Mouse (Mus musculus): ENCODE results near the gene Zfp575.

Zfp575 gene

DNA sequence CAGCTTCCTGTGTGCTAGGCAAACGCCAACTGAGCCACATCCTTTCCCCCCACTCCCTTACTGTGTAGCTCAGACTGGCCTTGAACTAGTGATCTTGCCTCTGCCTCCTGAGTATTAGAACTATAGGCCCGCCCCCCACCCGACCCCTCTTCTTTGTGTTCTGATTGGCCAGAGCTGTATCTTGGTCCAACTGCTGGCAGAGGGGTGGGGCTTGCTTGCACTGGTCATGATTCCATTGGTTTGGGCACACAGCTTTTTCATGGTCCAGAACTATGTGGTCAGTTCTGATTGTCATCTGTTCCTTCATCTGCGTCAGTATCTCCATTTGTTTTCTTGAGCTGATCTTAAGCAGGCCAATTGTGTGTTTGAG is 23.6 kb downstream of the Zfp575 start:
- DNase-seq (ENCODE audit: low spot score in 2 of 2): no peak

- DNase-seq (ENCODE audit: low spot score in 2 of 2): no peak
Measured at GRCm38 (mm10) chr7:24563191-24563836, 24.1 kb downstream of the Zfp575 start.

- DNase-seq (ENCODE audit: low spot score in 2 of 2): no peak
Measured at GRCm38 (mm10) chr7:24561450-24561849, 26.0 kb downstream of the Zfp575 start.

DNA sequence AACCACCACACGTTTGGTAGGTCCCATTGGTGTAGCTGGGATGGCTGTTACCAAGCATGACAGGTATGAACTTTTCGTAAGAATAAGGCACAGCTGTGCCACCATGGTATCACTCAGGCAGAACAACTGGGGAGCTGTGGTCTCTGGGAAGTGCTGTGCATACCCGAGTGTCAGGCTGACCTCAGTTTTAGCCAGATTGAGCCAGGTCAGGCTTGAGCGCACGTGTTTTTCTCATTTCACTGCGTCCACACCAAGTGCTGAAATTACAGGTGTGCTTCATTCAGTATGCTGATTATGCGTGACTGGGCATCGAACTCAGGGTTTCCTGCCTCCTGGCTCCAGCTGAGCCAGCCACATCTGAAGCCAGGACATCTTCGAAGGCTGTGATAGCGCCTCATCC is 31.7 kb downstream of the Zfp575 start:
- no peak for DNase-seq (ENCODE audit: low spot score in 2 of 2)

- no peak for DNase-seq (ENCODE audit: low spot score in 2 of 2)
Measured at GRCm38 (mm10) chr7:24551985-24552759, 35.3 kb downstream of the Zfp575 start.

DNA sequence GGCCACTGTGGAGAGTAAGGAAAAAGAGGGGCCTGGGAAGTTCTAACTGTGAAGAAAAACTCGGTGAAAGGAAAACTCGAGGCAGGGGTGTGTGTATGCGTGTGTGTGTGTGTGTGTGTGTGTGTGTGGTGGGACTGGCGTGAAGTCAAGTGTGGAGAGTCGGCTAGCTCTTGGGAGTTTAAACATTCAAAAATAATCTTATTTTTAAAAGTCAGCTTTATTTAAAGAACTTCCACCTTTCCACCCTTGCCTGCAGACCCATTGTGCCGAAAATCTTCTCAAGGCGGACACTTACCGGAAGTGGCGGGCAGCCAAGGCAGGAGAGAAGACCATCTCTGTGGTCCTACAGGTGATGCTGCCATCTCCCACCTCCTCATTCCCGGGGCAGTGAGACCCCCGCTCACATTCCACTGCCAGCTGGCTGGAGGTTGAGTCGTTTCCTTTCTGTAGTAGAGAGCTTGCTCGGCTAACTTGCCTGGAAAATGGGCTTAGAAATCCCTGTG is 39.9 kb downstream of the Zfp575 start:
- no peak for DNase-seq (ENCODE audit: low spot score in 2 of 2)

GRCm38 (mm10) chr7:24546634-24547389 is 40.6 kb downstream of the Zfp575 start:
- DNase-seq (ENCODE audit: low spot score in 2 of 2): peak; percentile 99

GRCm38 (mm10) chr7:24546068-24546614 is 41.3 kb downstream of the Zfp575 start, which contains the start of the genes Pinlyp and Xrcc1:
Gene Pinlyp (minus strand): TSS chr7:24546118.
Gene Xrcc1 (plus strand): TSS chr7:24546289.
- DNase-seq (ENCODE audit: low spot score in 2 of 2): no peak

DNA sequence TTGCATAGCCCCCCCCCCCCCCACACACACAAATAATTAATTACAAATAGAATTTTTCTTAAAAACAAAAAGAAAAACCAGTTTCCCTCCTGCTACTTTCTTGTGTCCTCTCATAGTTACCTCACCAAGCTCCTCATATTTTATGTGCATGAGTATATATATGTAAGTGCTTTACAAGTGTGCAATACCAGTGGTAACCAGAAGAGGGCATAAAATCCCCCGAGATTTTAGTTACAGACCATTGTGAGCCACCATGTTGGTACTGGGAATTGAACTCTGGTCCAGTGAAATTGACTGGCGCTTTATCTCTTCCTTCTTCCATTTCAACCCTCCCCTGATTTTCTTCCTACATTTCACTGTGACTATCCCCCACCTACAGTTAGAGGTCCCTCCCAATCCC is 42.9 kb downstream of the Zfp575 start:
- no peak for DNase-seq (ENCODE audit: low spot score in 2 of 2)

DNA sequence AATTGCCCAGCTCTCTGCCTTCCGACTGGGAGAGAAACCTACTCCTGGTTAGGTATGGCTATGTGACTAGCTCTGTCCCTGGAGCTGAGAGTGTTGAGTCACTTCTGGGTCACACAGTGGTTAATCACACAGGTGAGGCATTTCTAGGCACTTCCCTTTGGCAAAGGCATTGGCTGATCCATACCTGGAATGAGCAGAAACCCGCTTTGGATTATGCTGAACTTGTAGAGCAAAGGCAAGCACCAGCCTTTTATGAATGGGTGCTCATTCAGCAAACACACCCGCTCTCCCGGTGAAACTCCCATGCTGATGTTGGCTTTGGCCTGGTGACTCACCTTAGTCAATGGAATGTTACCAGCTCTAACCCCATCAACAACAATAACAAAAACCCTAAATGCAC is 47.8 kb downstream of the Zfp575 start:
- DNase-seq (ENCODE audit: low spot score in 2 of 2): no peak

DNA sequence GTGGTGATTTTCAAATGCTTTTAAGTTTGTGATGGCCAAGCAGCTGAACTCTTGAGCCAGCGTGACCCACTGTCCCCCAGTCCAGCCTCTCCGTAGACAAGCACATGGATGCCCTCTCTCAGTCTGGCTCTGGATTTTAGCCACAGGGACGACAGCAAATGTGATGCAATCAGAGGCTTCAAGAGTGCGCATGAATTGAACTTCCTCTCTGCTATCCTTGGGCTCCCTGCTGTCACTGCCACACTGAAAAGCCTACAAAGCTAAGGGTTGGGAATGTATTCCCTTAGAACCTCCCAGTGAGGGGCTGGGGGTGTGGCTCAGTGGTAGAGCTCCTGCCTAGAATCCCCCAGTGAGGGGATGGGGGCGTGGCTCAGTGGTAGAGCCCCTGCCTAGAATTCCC is 48.7 kb downstream of the Zfp575 start:
- no peak for DNase-seq (ENCODE audit: low spot score in 2 of 2)

- no peak for DNase-seq (ENCODE audit: low spot score in 2 of 2)
Measured at GRCm38 (mm10) chr7:24538154-24538553, 49.3 kb downstream of the Zfp575 start.

GRCm38 (mm10) chr7:24537591-24537990 is 49.9 kb downstream of the Zfp575 start:
- DNase-seq (ENCODE audit: low spot score in 2 of 2): no peak

- DNase-seq (ENCODE audit: low spot score in 2 of 2): no peak
Measured at GRCm38 (mm10) chr7:24537081-24537480, 50.4 kb downstream of the Zfp575 start.

DNA sequence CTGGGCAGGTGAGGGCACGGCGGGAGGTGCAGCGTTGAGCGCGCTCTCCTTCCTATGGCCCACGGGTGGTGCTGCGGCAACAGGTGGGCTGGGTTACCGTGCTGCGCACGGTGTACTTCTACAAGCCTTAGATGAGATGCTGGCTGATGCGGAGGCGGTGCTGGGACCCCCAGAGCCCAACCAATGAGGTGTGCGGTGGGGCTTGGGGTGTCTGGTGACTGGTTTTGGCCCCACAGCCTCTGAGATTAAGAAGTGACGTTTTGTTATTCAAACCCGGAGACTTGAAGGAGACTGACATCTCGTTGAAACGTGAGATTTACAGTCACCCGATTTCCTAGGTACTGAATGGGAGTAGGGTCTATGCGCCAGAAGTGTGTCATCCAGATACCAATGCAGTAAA is 53.1 kb downstream of the Zfp575 start:
- no peak for DNase-seq (ENCODE audit: low spot score in 2 of 2)

Data from natural killer cell, adult 2 months (primary cell).